Mouse (Mus musculus) ovary, adult 18-20 months (tissue): ENCODE results near the gene Ston1.
A peak's percentile ranks its signal among the peaks of the same experiment; 100 is the strongest.

Source experiments
- DNase-seq: peaks from one replicate; pipeline ENCODE4 v3.0.0; 2022; ENCODE audit warnings: low spot score, mixed read lengths

Ston1 gene

DNA sequence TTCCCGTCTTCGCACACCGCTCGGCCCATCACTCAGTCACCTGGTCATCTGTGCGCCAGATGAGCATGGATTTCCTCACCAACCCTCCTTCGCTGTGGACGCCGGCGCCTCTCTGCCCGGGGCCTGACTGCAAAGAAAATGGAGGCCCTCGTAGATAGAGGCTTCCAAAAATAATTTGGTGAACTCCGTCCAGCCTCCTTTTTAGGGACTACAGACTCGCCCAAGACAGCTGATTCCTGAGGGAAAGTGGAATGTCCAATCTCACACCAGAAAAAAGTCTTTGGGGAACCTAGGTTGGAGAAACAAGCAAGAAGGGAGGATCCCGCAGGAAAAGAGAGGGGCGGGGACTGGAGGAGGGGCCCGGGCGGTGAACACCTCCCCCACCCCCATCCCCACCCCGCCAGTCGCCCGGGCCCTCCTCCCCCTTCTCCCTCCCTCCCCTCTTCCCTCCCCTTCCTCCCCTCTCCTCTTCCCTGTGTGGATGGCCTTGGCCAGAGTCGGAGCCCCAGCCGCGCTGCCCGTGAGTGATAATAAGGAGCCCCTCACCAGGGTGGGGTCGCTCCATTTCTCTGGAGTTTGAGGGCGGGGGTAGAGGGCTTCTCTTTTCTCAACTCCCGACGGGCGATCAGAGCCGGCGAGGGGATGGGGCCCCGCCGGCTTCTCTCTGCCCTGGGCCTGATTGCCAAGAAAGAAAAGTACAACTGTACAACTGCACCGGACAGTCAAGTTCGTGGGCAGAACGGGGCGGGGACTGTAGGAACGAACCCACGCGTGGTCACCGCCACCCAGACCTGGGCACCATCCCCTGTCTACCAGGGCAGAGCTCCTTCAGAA is at the start of gene Ston1:
Gene Ston1, plus strand, starts transcription at position 463 of the 834 bp plus-strand sequence.
- peak; percentile 66 for DNase-seq

DNA sequence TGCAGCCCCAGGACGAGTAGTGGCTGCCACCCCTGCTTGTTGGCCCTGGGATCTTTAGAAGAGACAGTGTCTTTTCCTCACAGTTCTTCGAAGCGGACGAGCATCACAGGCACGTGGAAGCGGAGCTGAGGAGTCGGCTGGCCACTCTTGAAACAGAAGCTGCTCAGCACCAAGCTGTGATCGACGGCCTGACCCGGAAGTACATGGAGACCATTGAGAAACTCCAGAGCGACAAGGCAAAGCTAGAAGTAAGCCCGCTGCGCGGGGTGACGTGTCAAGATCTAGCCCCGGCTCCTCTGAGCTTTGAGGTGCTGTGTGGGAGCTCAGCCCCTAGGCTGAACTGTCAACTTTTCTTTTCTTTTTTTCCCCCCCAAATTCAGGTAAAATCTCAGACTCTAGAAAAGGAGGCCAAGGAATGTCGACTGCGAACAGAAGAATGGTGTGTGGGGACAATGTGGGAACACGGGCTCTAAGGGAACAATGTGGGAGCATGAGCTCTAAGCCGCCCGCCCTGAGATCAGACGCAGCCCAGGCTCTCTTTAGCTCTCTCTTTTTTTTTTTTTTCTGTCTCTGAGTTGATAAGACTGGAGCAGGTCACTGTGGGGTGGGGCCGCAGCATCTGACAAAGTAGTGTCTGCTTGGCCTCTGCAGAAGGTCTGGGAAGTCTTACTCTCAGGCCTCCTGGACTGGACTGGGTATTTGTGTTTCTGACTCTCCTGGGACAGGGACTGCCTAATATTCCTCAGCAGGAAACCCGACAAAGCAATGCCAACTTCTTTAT is 47.9 kb upstream of the Ston1 start:
- no peak for DNase-seq

DNA sequence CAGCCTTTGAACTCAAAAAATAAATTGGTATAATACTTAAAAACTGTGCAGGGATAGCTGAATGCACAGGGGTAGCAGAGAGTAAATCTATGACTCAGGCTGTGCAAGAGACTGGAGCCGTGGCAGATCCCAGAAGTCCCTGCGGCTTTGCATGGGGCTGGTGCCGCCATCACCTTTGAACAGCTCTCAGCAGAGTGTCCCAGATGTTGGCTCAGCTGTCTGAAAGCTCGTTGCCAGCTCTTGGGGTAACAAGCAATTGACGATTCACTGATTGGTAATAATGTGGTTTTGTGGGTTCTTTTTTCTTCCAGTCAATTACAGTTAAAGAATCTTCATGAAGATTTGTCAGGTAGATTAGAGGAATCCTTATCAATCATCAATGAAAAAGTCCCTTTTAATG is 47.1 kb upstream of the Ston1 start:
- DNase-seq = no peak

DNA sequence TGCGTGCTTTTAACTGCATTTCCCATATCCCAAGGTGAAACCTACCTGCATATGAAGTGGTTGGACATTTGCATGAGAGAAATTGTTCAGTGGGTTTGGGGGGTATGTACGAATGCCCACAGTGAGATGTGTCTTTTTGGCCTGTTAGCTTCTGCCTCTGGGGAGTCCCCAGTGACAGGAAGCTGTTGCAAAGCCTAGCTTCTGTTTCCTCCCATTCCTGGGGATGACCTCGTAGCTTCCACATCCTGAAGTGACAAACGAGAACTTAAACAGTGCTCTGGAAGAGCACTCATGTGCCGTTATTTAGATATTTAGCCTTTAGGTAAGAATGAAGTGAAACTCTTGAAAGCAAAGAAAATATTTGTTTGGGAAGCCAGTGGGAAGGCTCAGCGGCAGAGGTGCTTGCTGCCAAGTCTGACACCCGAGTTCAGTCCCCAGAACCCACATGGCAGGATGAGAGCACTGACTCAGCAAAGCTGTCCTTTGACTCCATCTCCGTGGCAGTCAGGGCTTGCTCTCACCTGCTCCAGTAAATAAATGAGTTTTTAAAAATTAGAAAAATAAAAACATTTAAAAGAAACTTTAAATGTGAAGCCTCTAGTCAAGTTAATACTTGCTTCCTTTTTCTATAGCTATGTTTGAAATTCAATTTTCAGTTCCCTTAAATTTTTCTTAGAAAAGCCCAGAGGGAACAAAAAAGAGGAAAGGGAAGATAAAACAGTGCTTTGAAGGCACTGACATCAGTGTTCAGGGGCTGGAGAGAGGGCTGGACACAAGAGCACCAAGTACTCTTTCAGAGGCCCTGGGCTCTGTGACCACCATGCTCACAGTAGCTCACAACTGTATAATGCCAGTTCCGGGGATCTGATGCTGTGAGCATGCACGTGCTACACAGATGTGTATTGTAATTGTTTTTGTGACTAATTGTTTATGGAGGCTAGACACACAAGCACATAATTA is 46.2 kb upstream of the Ston1 start:
- DNase-seq = no peak

DNA sequence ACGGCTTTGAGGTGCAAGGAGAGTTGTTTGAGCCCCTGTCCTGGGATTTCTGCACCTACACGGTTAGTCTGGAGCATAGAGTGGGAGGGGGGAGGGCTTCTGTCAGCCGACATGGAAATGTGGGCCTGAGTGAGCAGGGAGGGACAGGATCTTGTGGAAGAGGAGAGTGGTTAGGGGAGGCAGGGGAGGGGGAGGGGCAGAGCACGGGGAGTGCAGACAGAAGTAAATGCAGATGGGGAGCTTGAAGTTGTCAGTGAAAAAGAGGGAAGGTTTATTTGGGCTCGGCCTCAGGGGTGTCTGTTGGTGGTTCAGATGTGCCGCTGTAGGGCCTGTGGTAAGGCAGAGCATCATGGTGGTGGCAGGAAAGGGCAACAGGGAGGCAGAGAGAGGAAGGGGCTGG is 44.9 kb upstream of the Ston1 start:
- no peak for DNase-seq

DNA sequence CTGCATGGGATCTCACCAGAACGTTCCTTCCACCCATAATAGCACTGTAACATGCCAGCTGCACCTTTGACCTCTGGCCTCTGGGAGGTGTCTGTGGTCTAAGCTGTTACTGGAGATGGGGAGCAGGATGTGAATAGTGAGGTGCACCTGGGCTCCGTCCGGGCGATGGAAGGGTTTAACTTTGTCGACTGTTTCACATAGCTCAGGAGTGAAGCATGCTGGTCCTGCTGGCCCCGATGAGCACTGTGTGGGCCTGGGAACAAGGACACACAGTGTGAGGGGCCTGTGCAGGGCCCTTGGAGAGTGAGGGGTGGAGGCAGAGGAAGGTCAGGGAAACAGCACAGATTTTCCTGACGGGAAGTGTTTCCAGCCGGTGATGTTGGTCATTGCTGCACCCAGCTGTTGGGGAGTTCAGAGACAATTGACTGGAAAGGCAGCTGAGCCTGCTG is 44.5 kb upstream of the Ston1 start:
- DNase-seq = no peak

DNA sequence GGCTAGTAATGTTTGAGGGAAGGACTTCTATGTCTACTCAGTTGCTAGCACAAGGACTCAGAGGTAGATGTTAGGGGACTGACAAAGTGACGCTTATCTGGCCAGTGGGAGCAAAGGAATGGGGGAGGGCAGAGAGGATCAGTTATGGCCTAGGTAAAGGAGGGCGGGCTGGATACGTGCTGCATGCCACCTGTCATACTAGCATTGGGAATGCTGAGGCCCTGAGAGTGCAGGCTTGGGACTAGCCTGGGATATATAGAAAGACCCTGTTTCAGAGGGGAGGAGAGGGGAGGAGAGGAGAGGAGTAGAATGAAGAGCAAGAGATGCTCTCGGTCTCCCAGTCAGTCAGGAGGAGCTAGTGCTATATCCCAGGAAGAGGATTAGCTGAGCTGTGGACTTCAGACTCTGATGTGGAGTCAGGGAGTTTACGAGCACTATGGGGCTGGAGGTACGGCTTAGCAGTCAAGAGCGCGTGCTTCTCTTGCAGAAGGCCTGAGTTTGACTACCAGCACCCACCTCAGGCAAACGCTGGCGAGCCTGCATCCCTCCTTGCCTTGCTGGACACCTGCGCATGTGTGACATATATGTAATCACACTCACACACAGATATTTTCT is 43.9 kb upstream of the Ston1 start:
- no peak for DNase-seq

DNA sequence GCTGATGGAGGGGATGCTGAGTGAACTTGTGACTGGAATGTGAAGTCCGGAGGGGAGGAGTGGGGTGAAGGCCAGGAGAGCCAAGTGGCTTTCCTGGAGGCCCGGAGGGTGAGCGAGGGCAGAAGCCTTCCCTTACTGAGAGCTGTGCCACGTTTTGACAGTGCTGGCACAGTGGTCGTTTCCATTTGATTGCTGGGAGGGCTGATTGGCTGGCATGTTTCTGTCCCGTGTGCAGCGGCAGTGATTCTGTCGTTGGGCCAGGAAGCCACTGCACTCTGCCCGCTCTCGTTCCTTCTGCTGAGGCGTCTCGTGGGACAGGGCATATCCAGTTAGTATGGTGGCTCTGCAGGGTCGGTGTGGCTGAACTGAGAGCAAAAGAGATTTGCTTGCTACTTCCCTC is 41.3 kb upstream of the Ston1 start:
- DNase-seq = no peak

DNA sequence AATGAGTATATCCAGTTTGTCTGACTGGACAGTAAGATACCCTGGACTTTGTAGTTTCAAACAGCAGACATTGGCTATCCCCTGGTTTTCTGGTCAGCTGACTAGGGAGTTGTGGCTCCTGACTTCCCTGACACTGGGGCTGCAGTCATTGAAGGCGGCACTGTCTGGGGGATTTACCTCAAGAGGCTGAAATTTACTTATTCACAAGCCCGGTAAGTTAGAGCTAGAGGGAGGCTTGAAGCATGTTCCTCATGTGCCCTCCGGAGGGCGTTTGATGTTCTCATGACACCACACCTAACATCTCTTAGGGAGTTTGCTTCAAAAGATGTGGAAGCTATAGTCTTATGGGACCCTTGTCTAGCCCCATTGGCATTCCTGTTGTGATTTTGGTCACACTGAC is 40.8 kb upstream of the Ston1 start:
- no peak for DNase-seq

DNA sequence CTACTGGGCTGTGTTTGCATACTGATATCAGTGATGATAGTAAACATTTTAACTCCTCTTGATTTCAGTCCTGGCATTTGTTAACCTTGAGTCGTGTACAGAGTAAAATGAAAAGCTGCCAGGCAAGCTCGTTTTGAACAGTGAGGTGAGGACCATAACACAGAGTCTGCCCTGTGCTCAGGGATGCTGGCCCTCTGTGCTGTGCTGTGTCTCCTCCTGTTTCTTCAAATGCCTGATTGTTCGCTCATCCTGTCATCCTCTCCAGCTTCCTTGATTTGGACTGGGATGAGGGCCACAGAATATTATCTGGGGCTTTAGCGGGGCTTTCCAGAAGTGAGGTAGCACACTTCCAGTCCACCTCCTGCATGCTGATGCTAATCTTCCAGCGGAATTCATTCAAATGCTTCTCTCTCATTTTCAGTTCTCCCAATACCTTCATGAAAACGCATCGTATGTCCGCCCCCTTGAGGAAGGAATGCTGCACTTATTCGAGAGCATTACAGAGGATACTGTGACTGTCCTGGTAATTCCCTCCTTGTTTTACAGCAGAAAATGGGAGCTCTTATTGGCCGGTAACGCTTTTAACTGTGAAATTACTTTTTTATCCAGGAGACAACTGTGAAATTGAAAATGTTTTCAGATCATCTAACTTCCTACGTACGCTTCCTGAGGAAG is 39.2 kb upstream of the Ston1 start:
- peak; percentile 31 for DNase-seq

DNA sequence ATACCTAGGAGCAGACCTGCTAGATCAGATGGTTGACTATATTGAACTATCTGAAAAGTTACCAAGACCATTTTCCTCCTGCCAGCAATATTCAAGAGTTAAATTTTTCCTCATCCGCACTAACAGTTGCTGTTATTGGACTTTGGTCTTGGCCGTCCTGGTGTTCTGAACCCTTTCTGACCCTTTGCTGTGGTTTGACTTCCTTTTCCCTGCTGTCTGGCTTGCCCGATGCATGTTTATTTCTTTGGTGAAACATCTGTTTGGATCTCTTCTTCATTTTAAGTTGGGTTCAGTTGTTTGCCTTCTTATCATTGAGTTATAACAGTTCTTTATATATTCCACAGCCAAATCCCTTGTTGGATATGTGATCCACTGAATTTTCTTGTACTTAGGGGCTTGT is 33.9 kb upstream of the Ston1 start:
- DNase-seq = no peak

DNA sequence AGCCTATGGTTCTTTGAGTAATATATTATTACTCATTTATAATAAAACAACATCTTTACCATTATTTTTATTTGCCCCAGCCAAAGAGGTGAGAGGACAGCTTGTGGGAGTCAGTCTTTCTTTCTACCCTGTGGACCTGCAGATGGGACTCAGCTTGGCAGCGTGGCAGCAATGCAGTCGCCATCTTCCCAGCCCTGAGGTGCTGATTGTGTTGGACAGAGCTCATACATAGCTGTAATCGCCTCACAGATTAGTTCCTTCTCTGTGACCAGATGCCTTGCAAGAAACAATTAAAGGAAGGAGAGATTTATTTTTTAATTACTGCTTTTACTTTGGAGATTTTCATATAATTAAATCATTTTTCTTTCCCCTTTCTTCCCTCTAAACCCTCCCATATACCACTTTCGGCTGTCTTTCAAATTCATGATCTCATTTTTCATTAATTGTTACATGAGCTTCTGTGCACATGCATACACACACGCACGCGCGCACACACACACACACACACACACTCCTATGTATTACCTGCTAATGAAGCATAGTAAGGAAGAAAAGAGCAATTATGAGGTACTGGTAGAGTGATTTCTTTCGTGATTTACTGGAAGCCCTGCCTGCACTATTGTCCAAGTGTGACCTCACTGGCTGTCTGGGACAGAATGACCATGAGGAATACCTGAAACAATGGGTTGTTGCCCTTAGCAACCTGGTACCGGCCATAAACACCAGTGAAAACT is 27.5 kb upstream of the Ston1 start:
- DNase-seq = no peak

DNA sequence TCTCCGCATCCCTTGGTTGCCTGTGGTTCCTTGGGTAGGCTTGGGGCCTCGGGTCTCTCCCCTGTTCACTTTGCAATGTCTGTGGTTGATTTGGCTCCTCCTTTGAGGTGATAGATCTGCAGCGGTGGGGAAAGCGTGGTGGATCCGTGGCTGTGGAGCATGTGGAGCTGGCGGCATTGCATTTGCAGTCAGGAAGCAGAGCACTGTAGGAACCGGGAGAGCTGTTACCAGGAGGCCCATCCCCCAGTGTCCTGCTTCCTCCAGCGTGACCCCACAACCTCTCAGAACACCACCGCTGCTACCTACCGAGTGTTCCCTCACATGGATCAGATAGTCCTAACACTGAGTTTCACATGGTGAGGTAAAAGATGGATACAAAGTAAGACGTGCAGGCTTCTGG is 26.7 kb upstream of the Ston1 start:
- no peak for DNase-seq

DNA sequence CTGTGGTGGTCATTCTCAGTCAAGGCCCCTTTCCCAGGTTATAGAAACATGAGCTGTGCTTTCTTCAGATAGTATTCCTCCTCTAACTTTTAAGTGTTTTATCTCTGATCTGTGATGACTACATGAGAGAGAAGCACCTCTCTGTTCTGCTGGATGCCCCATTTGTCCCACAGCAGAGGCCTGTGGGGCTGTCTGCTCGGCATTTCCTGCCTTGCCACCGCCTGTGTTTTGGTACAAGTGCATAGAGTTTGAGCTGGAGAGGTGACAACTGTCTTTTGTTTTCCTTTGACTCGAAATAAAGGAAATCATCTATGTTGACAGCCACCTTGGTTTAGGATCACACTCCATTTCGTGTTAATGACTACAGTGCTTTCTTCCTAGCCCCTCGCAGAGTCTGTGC is 22.7 kb upstream of the Ston1 start:
- DNase-seq = no peak

DNA sequence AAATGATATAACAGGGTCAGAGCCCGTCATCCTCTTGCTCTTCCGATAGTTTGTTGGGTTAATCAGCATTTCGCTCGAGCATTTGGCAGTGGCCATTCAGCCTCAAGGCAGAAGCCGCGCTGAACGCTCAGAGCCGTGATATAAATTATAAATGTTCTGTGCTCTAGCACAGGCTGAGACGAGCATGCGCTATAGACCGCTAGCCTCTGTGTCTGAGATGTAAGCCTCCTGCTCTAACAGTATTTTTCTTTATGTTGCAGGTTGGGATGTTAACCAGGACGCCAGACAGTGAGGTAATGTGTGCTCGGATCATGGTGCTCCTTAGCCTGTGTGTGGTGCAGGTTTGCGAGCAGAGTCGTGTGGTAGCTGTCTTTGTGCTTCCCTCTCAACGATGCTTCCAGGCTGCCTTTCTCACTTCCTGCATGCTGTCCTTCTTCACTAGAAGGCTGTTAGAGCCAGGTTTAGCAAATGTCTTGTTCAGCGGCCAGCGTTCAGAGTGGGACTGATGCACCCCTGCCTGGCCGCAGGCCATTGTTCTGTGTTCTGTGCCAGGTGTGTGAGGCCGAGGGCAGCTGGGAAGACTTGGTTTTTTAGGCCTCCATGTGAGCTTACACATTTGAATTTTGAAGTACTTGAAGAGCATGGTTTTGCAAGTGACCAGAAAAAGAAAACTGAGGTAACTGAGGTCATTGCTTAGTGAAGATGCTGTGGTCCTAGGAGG is 18.8 kb upstream of the Ston1 start:
- no peak for DNase-seq

DNA sequence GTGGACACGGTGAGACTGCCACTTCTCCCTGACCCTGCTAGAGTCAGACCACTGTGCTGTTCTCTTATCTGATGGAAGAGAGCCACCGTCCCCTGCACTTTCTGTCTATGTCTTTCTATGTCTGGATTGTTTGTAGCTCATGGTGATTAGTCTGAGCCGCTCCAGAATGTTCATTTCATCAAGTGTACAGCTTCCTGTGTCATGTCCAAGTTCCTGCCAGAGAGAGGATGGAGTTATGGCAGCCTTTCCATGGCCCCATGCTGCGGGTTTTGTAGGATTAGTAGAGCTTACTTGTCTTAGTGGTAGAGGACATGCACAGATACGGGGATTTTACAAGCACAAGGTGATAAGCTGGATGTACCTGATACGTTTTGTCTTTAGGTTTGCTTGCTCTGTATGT is 16.9 kb upstream of the Ston1 start:
- no peak for DNase-seq

DNA sequence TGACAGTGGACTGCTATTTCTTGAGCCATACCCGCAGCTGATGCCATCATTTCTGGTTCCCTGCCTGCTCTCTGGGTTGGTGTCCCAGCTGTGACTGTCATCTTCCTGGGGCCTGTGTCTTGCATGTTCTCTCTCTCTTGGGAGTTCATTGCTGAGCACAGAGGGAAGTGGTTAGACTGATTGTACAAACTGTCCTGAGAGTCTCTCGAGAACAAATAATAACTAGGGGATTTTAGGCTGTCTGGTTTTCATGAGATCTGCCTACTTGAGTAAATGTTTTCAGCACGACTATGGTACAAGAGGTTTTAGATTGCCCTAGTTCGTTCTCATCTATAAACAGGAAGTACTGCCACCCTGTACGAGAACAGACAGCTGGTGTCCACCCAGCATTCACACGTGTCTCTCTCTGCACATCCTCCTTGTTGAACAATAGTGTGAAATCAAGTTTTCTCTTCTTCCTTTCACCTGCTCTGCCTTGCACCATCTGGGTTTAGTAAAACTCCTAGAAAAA is 15.9 kb upstream of the Ston1 start:
- DNase-seq = no peak

DNA sequence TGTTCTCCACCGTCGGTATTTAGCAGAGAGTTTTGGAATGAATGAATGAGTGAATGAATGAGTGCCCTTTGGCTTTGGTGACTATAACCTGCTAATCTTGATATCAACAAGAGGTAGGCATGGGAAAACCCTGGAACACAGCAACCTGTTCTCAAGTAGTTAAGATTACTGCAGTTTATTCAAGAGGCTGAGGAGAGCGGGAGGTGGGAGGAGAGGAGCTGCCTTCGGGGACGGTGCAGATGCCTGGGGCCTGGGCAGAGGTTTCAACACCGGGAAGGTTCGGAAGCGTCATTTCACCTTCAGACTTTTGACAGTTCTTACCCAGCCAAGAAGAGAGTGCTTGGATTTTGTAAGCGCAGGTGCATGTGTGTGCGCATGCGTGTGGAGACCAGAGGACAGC is 14.5 kb upstream of the Ston1 start:
- no peak for DNase-seq

DNA sequence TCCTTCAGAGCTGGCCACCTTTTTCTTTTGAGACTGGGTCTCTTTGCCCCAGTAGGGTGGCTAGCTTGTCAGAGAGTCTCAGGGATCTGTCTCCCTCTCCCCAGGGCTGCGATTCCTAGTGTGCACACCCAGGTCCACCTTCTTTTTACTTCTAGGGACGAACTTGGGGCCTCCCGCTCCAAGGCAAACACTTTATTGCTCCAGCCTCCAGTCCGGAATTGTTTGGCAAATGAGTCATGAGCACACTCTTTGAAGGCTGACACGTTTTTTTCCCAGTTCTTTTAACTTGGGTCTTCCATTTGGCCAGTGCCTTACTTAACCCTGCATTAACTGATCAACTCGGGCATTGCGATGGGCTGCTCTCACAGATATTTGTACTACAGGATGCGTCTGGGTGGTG is 14.1 kb upstream of the Ston1 start:
- DNase-seq = no peak

DNA sequence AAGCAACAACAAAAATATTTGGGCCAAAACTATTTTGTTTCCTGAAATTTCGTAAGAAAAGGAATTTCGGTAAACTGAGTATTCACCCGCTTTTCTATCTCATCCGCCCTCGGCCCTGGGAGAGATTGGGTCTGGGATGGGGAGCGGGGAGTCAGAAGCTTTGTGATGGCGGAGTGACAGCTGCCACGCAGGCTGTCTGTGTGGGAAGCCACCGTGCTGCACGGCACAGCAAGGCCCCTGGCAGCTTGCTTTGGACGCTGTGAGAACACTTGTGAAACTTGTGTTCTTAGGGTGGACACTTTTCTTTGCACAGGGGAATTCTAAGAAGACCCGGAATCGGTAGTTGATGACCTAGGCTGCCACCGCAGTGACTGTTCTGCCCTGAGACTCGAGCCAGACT is 10.1 kb upstream of the Ston1 start:
- DNase-seq = no peak
